Mouse (Mus musculus): ENCODE data around the gene Olfr620. TPM values are rescaled to one million over a fixed set of nuclear protein-coding genes. Genes with fewer than 3 reads are reported as not detected.

Gene Olfr620
- not detected in 2 replicates for polyA plus RNA-seq (2011; ENCODE audit: insufficient read length, low read depth, missing spikeins)

DNA sequence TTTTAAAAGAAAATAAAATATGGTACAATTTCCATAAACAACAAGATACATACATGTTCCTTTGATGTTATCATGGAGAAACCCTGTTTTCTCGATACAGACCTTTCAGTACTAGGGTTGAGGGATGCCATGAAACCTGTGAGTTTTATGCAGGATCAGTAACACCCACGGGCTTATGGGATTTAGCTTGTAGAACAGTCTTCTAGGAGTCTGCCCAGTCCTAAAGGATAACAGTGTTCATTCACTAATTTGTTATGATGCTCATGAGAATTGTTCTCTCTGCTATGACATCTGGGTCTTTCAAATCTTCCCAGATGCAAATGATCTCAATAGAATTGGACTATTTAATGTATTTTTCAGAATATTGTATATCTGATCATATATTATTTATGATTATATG, at the start of gene Olfr620:
Gene Olfr620, minus strand, starts transcription at position 101 of the 400 bp plus-strand sequence.
- Histone ChIP-seq H3K4me1 (ENCODE audit: control insufficient read depth, insufficient read depth, low read length) (no peaks in the 10 kb centered on the region), H3K4me3 (ENCODE audit: insufficient read depth, low read length) (no peak within 1 kb of the TSS), H3K27ac (ENCODE audit: insufficient read depth, low read length) (no peak within 1 kb of the TSS)
- no peak for TF ChIP-seq POLR2A (IDR thresholded peaks at IDR 0.05; ENCODE audit: low read depth, low read length)
- no peak for TF ChIP-seq CTCF (IDR thresholded peaks at IDR 0.05; ENCODE audit: borderline replicate concordance, insufficient read depth, low read length)

DNA sequence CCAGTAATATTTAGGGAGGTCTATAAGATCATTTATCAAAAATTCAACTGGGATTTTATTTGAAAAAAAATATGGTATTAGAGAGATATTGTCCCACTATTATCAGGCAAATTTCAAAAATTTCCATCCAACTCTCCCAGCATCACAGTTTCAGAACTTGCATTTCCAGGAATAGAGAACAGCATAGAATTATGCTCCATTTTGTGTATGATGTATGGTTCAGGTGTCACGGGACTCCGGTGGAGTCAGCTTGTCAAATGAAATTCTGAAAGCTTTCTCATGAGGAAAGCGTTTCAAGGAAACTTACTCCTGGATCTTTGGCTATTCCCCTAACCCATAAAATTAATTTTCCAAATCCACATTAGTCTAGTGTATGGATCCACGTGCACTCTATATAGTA, 31.7 kb upstream of the Olfr620 start:
- no peak for TF ChIP-seq POLR2A (IDR thresholded peaks at IDR 0.05; ENCODE audit: low read depth, low read length)
- TF ChIP-seq CTCF (IDR thresholded peaks at IDR 0.05; ENCODE audit: borderline replicate concordance, insufficient read depth, low read length) = no peak
- Histone ChIP-seq H3K4me1 (ENCODE audit: control insufficient read depth, insufficient read depth, low read length) (no peaks in the 10 kb centered on the region), H3K27ac (ENCODE audit: insufficient read depth, low read length) (no peak overlapping the region), H3K4me3 (ENCODE audit: insufficient read depth, low read length) (no peak overlapping the region)

DNA sequence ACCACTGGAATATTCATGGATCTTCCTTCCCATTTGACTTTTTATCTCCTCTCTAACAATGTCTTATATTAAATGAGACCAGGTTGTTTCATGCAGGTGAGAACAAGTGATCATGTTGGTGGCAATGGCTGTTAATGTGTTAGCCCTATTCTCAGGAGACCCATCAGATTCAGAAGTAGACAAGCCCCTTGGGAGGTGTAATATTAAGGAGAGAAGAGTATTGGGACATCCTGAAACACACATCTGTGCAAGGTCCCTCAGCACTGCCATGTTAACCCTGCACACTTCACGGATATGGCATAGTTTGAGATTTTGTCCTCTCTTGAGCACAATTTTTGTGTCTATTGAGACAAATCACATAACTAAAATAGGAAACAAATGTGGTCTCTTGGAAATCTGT, 30.3 kb upstream of the Olfr620 start, which contains the start of gene Olfr622:
Gene Olfr622, minus strand, starts transcription at position 101 of the 400 bp plus-strand sequence.
- Histone ChIP-seq H3K4me3 (ENCODE audit: insufficient read depth, low read length) (no peak within 1 kb of the TSS), H3K4me1 (ENCODE audit: control insufficient read depth, insufficient read depth, low read length) (no peaks in the 10 kb centered on the region), H3K27ac (ENCODE audit: insufficient read depth, low read length) (no peak within 1 kb of the TSS)
- TF ChIP-seq CTCF (IDR thresholded peaks at IDR 0.05; ENCODE audit: borderline replicate concordance, insufficient read depth, low read length) (no peak), POLR2A (IDR thresholded peaks at IDR 0.05; ENCODE audit: low read depth, low read length) (no peak)

DNA sequence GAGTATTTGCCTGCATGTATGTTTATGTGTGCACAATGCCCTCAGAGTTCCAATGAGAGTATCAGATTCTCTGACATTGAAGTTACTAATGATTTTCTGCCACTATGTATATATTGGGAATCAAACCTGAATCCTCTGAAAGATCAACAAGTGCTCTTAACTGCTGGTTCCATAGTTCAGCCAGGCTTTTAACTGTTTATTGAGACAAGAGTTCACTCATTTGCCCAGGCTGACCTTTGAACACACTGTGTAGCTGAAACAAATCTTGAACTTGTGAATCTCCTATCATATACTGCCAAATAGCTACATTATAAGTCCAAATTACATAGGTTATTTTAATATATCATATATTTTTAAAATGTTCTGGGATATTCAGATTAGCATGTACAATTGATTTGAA, 24.5 kb upstream of the Olfr620 start:
- no peak overlapping the region for H3K27ac ChIP-seq (ENCODE audit: insufficient read depth, low read length)
- no peak overlapping the region for H3K4me3 ChIP-seq (ENCODE audit: insufficient read depth, low read length)
- TF ChIP-seq CTCF (IDR thresholded peaks at IDR 0.05; ENCODE audit: borderline replicate concordance, insufficient read depth, low read length) = no peak
- no peak for TF ChIP-seq POLR2A (IDR thresholded peaks at IDR 0.05; ENCODE audit: low read depth, low read length)
- H3K4me1 ChIP-seq (ENCODE audit: control insufficient read depth, insufficient read depth, low read length) = no peaks in the 10 kb centered on the region

DNA sequence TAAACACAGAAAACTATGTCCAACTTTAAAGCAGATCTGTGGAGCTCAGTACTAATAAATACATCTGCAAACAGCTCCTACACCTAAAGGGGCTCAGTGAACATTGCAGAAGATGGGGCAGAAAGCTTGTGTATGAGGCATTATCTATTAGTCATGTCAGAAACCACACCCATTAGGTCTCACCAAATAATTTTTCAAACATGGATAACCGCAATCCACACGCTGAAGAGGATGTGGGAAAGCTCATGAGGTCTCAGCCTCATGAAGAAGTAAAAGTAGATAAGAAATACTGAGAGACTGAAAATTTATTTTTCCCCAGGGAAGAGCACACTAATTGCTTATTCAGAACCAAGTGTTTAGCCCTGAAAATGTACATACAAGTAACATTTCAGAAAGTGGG, 4.9 kb downstream of the Olfr620 start:
- Histone ChIP-seq H3K27ac (ENCODE audit: insufficient read depth, low read length) (no peak overlapping the region), H3K4me3 (ENCODE audit: insufficient read depth, low read length) (no peak overlapping the region), H3K4me1 (ENCODE audit: control insufficient read depth, insufficient read depth, low read length) (no peaks in the 10 kb centered on the region)
- TF ChIP-seq CTCF (IDR thresholded peaks at IDR 0.05; ENCODE audit: borderline replicate concordance, insufficient read depth, low read length) = no peak
- no peak for TF ChIP-seq POLR2A (IDR thresholded peaks at IDR 0.05; ENCODE audit: low read depth, low read length)

DNA sequence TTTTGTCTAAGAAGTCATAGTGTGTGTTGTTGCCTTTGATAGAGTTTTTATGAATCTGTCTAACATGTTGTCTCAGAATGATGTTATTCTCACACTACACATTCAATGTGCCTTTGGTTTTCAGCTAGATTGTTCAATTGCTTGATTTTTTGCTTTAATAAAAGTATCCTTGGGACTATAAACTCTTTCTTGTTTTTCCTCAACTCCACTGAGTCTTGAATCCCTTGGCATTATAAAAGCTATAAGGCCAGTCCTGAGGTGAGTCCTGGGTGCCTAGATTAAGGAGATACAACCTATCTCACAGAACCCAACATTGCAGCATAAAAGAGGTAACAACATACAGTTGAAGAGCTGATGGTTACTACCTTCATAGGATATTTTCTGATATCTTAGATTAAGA, 12.1 kb downstream of the Olfr620 start, which contains the start of gene Olfr619:
Gene Olfr619, plus strand, starts transcription at position 301 of the 400 bp plus-strand sequence.
- H3K4me1 ChIP-seq (ENCODE audit: control insufficient read depth, insufficient read depth, low read length) = no peaks in the 10 kb centered on the region
- no peak within 1 kb of the TSS for H3K4me3 ChIP-seq (ENCODE audit: insufficient read depth, low read length)
- no peak within 1 kb of the TSS for H3K27ac ChIP-seq (ENCODE audit: insufficient read depth, low read length)
- TF ChIP-seq POLR2A (IDR thresholded peaks at IDR 0.05; ENCODE audit: low read depth, low read length) = no peak
- no peak for TF ChIP-seq CTCF (IDR thresholded peaks at IDR 0.05; ENCODE audit: borderline replicate concordance, insufficient read depth, low read length)

DNA sequence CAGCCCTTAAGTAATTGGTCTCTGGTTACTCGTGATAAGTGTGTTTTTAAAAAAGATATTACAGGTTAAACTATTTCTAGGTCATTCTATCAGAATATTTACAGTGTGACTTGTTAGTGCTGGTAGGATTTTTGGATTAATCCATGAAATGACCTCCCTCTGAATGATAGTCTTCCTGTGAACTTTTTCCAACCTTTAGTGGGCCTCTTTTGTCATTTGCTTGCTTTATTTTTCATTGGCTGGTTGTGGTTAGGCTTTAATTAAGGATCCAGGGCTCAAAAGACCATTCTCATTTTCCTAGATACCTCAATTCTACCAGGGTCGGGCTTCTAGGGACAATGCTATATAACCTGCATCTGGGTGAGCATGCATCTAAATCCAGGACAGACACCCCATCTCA, 22.5 kb downstream of the Olfr620 start, which contains the start of gene Olfr618:
Gene Olfr618, plus strand, starts transcription at position 301 of the 400 bp plus-strand sequence.
- Histone ChIP-seq H3K27ac (ENCODE audit: insufficient read depth, low read length) (no peak within 1 kb of the TSS), H3K4me3 (ENCODE audit: insufficient read depth, low read length) (no peak within 1 kb of the TSS), H3K4me1 (ENCODE audit: control insufficient read depth, insufficient read depth, low read length) (no peaks in the 10 kb centered on the region)
- no peak for TF ChIP-seq POLR2A (IDR thresholded peaks at IDR 0.05; ENCODE audit: low read depth, low read length)

DNA sequence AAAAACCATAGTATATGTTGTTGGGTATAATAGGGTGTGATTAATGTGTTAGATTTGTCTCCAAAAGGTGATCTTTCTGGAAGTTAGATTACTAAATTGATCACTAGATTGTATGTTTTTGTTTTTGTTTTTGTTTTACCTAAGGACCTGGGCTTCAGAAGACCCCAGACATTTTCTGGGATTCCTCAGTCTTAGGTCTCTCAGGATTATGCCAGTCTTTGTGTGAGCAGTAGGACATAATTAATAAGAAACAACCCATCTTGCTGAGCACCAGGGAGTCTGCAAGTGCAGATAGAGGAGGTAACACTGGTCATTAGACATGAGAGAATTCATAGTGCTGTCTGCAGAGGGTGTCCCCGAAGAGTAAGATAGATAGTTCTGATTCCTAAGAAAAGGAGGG, 39.6 kb downstream of the Olfr620 start, which contains the start of gene Olfr617:
Gene Olfr617, plus strand, starts transcription at position 301 of the 400 bp plus-strand sequence.
- TF ChIP-seq CTCF (IDR thresholded peaks at IDR 0.05; ENCODE audit: borderline replicate concordance, insufficient read depth, low read length) (no peak), POLR2A (IDR thresholded peaks at IDR 0.05; ENCODE audit: low read depth, low read length) (no peak)
- H3K27ac ChIP-seq (ENCODE audit: insufficient read depth, low read length) = no peak within 1 kb of the TSS
- H3K4me3 ChIP-seq (ENCODE audit: insufficient read depth, low read length) = no peak within 1 kb of the TSS
- no peaks in the 10 kb centered on the region for H3K4me1 ChIP-seq (ENCODE audit: control insufficient read depth, insufficient read depth, low read length)

DNA sequence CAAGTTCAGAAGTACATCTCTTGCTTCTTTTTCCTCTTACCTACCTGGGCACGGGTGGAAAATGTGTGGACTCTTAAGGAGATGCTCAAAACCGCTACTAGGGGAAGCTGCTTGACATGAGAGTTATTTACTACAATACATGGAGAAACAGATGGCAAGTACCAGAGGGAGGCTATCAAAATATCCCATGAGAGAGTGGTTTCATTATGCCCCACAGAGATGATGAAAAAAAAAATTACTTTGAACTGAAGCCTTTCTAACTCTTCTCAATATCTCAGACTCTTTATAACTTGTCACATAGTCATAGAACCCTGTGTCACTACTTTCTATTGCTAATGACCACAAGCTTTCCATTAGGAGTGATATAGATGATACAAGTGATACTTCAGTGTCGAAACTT, 43.3 kb downstream of the Olfr620 start, which contains the start of gene Olfr616:
Gene Olfr616, minus strand, starts transcription at position 101 of the 400 bp plus-strand sequence.
- H3K4me1 ChIP-seq (ENCODE audit: control insufficient read depth, insufficient read depth, low read length) = no peaks in the 10 kb centered on the region
- no peak within 1 kb of the TSS for H3K4me3 ChIP-seq (ENCODE audit: insufficient read depth, low read length)
- H3K27ac ChIP-seq (ENCODE audit: insufficient read depth, low read length) = no peak within 1 kb of the TSS
- TF ChIP-seq POLR2A (IDR thresholded peaks at IDR 0.05; ENCODE audit: low read depth, low read length) (no peak), CTCF (IDR thresholded peaks at IDR 0.05; ENCODE audit: borderline replicate concordance, insufficient read depth, low read length) (no peak)

DNA sequence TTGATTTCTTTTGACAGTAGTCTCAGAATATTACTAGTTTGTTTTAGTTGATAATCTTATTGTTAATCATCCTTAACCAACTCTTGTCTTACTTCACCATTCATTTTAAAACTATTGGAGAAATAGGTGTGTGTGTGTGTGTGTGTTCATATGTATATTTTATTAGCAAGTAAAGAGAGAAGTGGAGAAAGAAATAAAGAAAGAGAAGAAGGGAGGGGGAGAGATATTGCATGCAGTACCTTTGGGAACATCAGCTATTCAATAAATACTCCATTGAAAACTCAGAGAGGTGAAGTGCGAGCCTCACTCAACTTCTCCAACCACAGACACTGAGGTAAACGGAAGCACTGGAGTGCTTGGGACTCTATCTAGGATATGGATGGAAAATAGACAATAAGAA, 56.6 kb downstream of the Olfr620 start, which contains the start of gene Olfr615:
Gene Olfr615, plus strand, starts transcription at position 301 of the 400 bp plus-strand sequence.
- TF ChIP-seq POLR2A (IDR thresholded peaks at IDR 0.05; ENCODE audit: low read depth, low read length) = no peak
- no peak for TF ChIP-seq CTCF (IDR thresholded peaks at IDR 0.05; ENCODE audit: borderline replicate concordance, insufficient read depth, low read length)

More for the DNA sequence above, 56.6 kb downstream of the Olfr620 start, which contains the start of gene Olfr615:
- no peak within 1 kb of the TSS for H3K4me3 ChIP-seq (ENCODE audit: insufficient read depth, low read length)
- H3K4me1 ChIP-seq (ENCODE audit: control insufficient read depth, insufficient read depth, low read length) = no peaks in the 10 kb centered on the region
- no peak within 1 kb of the TSS for H3K27ac ChIP-seq (ENCODE audit: insufficient read depth, low read length)

Other genes starting within 250 kb of the Olfr620 start
- gene Olfr601, start 249.9 kb downstream of the Olfr620 start, polyA plus RNA-seq (2011; ENCODE audit: insufficient read length, low read depth, missing spikeins) = not detected in 2 replicates
- not detected in 2 replicates for gene Olfr603, start 226.4 kb downstream of the Olfr620 start, polyA plus RNA-seq (2011; ENCODE audit: insufficient read length, low read depth, missing spikeins)
- gene Usp17lc, start 197.5 kb downstream of the Olfr620 start, polyA plus RNA-seq (2011; ENCODE audit: insufficient read length, low read depth, missing spikeins) = not detected in 2 replicates
- not detected in 2 replicates for gene Olfr605, start 167.1 kb downstream of the Olfr620 start, polyA plus RNA-seq (2011; ENCODE audit: insufficient read length, low read depth, missing spikeins)
- not detected in 2 replicates for gene Olfr606, start 163.5 kb downstream of the Olfr620 start, polyA plus RNA-seq (2011; ENCODE audit: insufficient read length, low read depth, missing spikeins)
- not detected in 2 replicates for gene Olfr607, start 148.4 kb downstream of the Olfr620 start, polyA plus RNA-seq (2011; ENCODE audit: insufficient read length, low read depth, missing spikeins)
- not detected in 2 replicates for gene Olfr608, start 142.7 kb downstream of the Olfr620 start, polyA plus RNA-seq (2011; ENCODE audit: insufficient read length, low read depth, missing spikeins)
- gene Olfr609, start 114.5 kb downstream of the Olfr620 start, polyA plus RNA-seq (2011; ENCODE audit: insufficient read length, low read depth, missing spikeins) = not detected in 2 replicates
- gene Olfr610, start 100.4 kb downstream of the Olfr620 start, polyA plus RNA-seq (2011; ENCODE audit: insufficient read length, low read depth, missing spikeins) = not detected in 2 replicates
- not detected in 2 replicates for gene Olfr611, start 91.7 kb downstream of the Olfr620 start, polyA plus RNA-seq (2011; ENCODE audit: insufficient read length, low read depth, missing spikeins)
- not detected in 2 replicates for gene Olfr612, start 69.8 kb downstream of the Olfr620 start, polyA plus RNA-seq (2011; ENCODE audit: insufficient read length, low read depth, missing spikeins)
- gene Olfr613, start 64.5 kb downstream of the Olfr620 start, polyA plus RNA-seq (2011; ENCODE audit: insufficient read length, low read depth, missing spikeins) = not detected in 2 replicates
- not detected in 2 replicates for gene Olfr615, start 56.5 kb downstream of the Olfr620 start, polyA plus RNA-seq (2011; ENCODE audit: insufficient read length, low read depth, missing spikeins)
- not detected in 2 replicates for gene Olfr616, start 43.4 kb downstream of the Olfr620 start, polyA plus RNA-seq (2011; ENCODE audit: insufficient read length, low read depth, missing spikeins)
- gene Olfr617, start 39.5 kb downstream of the Olfr620 start, polyA plus RNA-seq (2011; ENCODE audit: insufficient read length, low read depth, missing spikeins) = not detected in 2 replicates
- gene Olfr618, start 22.4 kb downstream of the Olfr620 start, polyA plus RNA-seq (2011; ENCODE audit: insufficient read length, low read depth, missing spikeins) = not detected in 2 replicates
- not detected in 2 replicates for gene Olfr619, start 12.0 kb downstream of the Olfr620 start, polyA plus RNA-seq (2011; ENCODE audit: insufficient read length, low read depth, missing spikeins)
- not detected in 2 replicates for gene Olfr622, start 30.2 kb upstream of the Olfr620 start, polyA plus RNA-seq (2011; ENCODE audit: insufficient read length, low read depth, missing spikeins)
- gene Olfr623, start 51.2 kb upstream of the Olfr620 start, polyA plus RNA-seq (2011; ENCODE audit: insufficient read length, low read depth, missing spikeins) = not detected in 2 replicates
- gene Olfr624, start 58.7 kb upstream of the Olfr620 start, polyA plus RNA-seq (2011; ENCODE audit: insufficient read length, low read depth, missing spikeins) = not detected in 2 replicates
- gene Olfr625-ps1, start 70.2 kb upstream of the Olfr620 start, polyA plus RNA-seq (2011; ENCODE audit: insufficient read length, low read depth, missing spikeins) = not detected in 2 replicates
- gene Olfr243, start 102.1 kb upstream of the Olfr620 start, polyA plus RNA-seq (2011; ENCODE audit: insufficient read length, low read depth, missing spikeins) = not detected in 2 replicates
- gene Olfr628, start 117.8 kb upstream of the Olfr620 start, polyA plus RNA-seq (2011; ENCODE audit: insufficient read length, low read depth, missing spikeins) = not detected in 2 replicates
- gene Olfr629, start 132.4 kb upstream of the Olfr620 start, polyA plus RNA-seq (2011; ENCODE audit: insufficient read length, low read depth, missing spikeins) = not detected in 2 replicates
- not detected in 2 replicates for gene Olfr630, start 144.8 kb upstream of the Olfr620 start, polyA plus RNA-seq (2011; ENCODE audit: insufficient read length, low read depth, missing spikeins)
- not detected in 2 replicates for gene Olfr69, start 159.1 kb upstream of the Olfr620 start, polyA plus RNA-seq (2011; ENCODE audit: insufficient read length, low read depth, missing spikeins)
- gene Olfr68, start 167.2 kb upstream of the Olfr620 start, polyA plus RNA-seq (2011; ENCODE audit: insufficient read length, low read depth, missing spikeins) = not detected in 2 replicates
- not detected in 2 replicates for gene Olfr67, start 179.3 kb upstream of the Olfr620 start, polyA plus RNA-seq (2011; ENCODE audit: insufficient read length, low read depth, missing spikeins)
- not detected in 2 replicates for gene Hbb-bt, start 201.5 kb upstream of the Olfr620 start, polyA plus RNA-seq (2011; ENCODE audit: insufficient read length, low read depth, missing spikeins)
- not detected in 2 replicates for gene Hbb-bs, start 215.6 kb upstream of the Olfr620 start, polyA plus RNA-seq (2011; ENCODE audit: insufficient read length, low read depth, missing spikeins)
- not detected in 2 replicates for gene Hbb-bh2, start 228.0 kb upstream of the Olfr620 start, polyA plus RNA-seq (2011; ENCODE audit: insufficient read length, low read depth, missing spikeins)
- gene Hbb-bh1, start 230.6 kb upstream of the Olfr620 start, polyA plus RNA-seq (2011; ENCODE audit: insufficient read length, low read depth, missing spikeins) = not detected in 2 replicates
- not detected in 2 replicates for gene Hbb-y, start 240.7 kb upstream of the Olfr620 start, polyA plus RNA-seq (2011; ENCODE audit: insufficient read length, low read depth, missing spikeins)

All from embryonic fibroblast, embryonic 13.5 days (primary cell).